Mouse (Mus musculus): ENCODE results near the gene Crybg2. TPM values are rescaled to one million over a fixed set of nuclear protein-coding genes. Genes with fewer than 3 reads are reported as not detected.

Crybg2 gene
- polyA plus RNA-seq, 1 experiment, result not detected

- peaks cover 53% of the 10 kb centered on the region for H3K4me1 ChIP-seq (ENCODE audit: control insufficient read depth)
- no peaks in the 10 kb centered on the region for H3K9me3 ChIP-seq (ENCODE audit: control insufficient read depth, low read length)
- peaks cover 42% of the 10 kb centered on the region for H3K36me3 ChIP-seq (ENCODE audit: control insufficient read depth)
Measured at GRCm38 (mm10) chr4:134128221-134128982, 67.8 kb downstream of the Crybg2 start, which contains the start of gene Sh3bgrl3. Sh3bgrl3 (minus strand) TSS chr4:134128789.

GRCm38 (mm10) chr4:134128983-134129362 lies 68.4 kb downstream of the Crybg2 start:
- no peaks in the 10 kb centered on the region for H3K9me3 ChIP-seq (ENCODE audit: control insufficient read depth, low read length)
- no peak for TF ChIP-seq GATA1 (IDR thresholded peaks at IDR 0.05; ENCODE audit: low read length)
- no peak for TF ChIP-seq TAL1 (IDR thresholded peaks at IDR 0.05; ENCODE audit: low read length)
- H3K4me3 ChIP-seq (replicated peaks), result peak overlapping the region; percentile 82
- H3K4me1 ChIP-seq (ENCODE audit: control insufficient read depth), result peaks cover 53% of the 10 kb centered on the region
- H3K36me3 ChIP-seq (ENCODE audit: control insufficient read depth), result peaks cover 48% of the 10 kb centered on the region
- no peaks in the 10 kb centered on the region for H3K27me3 ChIP-seq (ENCODE audit: control insufficient read depth)

More at GRCm38 (mm10) chr4:134128221-134128982, 67.8 kb downstream of the Crybg2 start, which contains the start of gene Sh3bgrl3:
- H3K4me3 ChIP-seq (replicated peaks), result peak within 1 kb of the TSS; percentile 82
- TF ChIP-seq TAL1 (IDR thresholded peaks at IDR 0.05; ENCODE audit: low read length) (no peak), GATA1 (IDR thresholded peaks at IDR 0.05; ENCODE audit: low read length) (no peak)
- no peaks in the 10 kb centered on the region for H3K27me3 ChIP-seq (ENCODE audit: control insufficient read depth)

- Histone ChIP-seq H3K27me3 (ENCODE audit: control insufficient read depth) (no peaks in the 10 kb centered on the region), H3K9me3 (ENCODE audit: control insufficient read depth, low read length) (no peaks in the 10 kb centered on the region), H3K4me3 (replicated peaks) (no peak overlapping the region), H3K4me1 (ENCODE audit: control insufficient read depth) (peaks cover 48% of the 10 kb centered on the region), H3K36me3 (ENCODE audit: control insufficient read depth) (peaks cover 52% of the 10 kb centered on the region)
- TF ChIP-seq TAL1 (IDR thresholded peaks at IDR 0.05; ENCODE audit: low read length), result no peak
Measured at GRCm38 (mm10) chr4:134129482-134129881, 68.9 kb downstream of the Crybg2 start.

GRCm38 (mm10) chr4:134132117-134132516 lies 71.5 kb downstream of the Crybg2 start:
- no peak for TF ChIP-seq TAL1 (IDR thresholded peaks at IDR 0.05; ENCODE audit: low read length)
- no peak for TF ChIP-seq GATA1 (IDR thresholded peaks at IDR 0.05; ENCODE audit: low read length)
- Histone ChIP-seq H3K36me3 (ENCODE audit: control insufficient read depth) (peaks cover 71% of the 10 kb centered on the region), H3K4me3 (replicated peaks) (no peak overlapping the region), H3K27me3 (ENCODE audit: control insufficient read depth) (no peaks in the 10 kb centered on the region), H3K4me1 (ENCODE audit: control insufficient read depth) (peaks cover 42% of the 10 kb centered on the region), H3K9me3 (ENCODE audit: control insufficient read depth, low read length) (no peaks in the 10 kb centered on the region)

- Histone ChIP-seq H3K27me3 (ENCODE audit: control insufficient read depth) (no peaks in the 10 kb centered on the region), H3K4me1 (ENCODE audit: control insufficient read depth) (peaks cover 37% of the 10 kb centered on the region), H3K4me3 (replicated peaks) (no peak overlapping the region), H3K9me3 (ENCODE audit: control insufficient read depth, low read length) (no peaks in the 10 kb centered on the region), H3K36me3 (ENCODE audit: control insufficient read depth) (peaks cover 75% of the 10 kb centered on the region)
- no peak for TF ChIP-seq TAL1 (IDR thresholded peaks at IDR 0.05; ENCODE audit: low read length)
- no peak for TF ChIP-seq GATA1 (IDR thresholded peaks at IDR 0.05; ENCODE audit: low read length)
Measured at GRCm38 (mm10) chr4:134132519-134133095, 72.0 kb downstream of the Crybg2 start.

- H3K9me3 ChIP-seq (ENCODE audit: control insufficient read depth, low read length), result no peaks in the 10 kb centered on the region
- no peaks in the 10 kb centered on the region for H3K27me3 ChIP-seq (ENCODE audit: control insufficient read depth)
- peaks cover 9% of the 10 kb centered on the region for H3K4me1 ChIP-seq (ENCODE audit: control insufficient read depth)
- no peak for TF ChIP-seq TAL1 (IDR thresholded peaks at IDR 0.05; ENCODE audit: low read length)
- TF ChIP-seq GATA1 (IDR thresholded peaks at IDR 0.05; ENCODE audit: low read length), result no peak
- H3K4me3 ChIP-seq (replicated peaks), result no peak overlapping the region
- H3K36me3 ChIP-seq (ENCODE audit: control insufficient read depth), result peaks cover 72% of the 10 kb centered on the region
Measured at GRCm38 (mm10) chr4:134136280-134136926, 75.8 kb downstream of the Crybg2 start.

GRCm38 (mm10) chr4:134138857-134139256 lies 78.2 kb downstream of the Crybg2 start:
- H3K4me1 ChIP-seq (ENCODE audit: control insufficient read depth), result peaks cover 4% of the 10 kb centered on the region; the same call in 1 of the 2 replicates
- H3K36me3 ChIP-seq (ENCODE audit: control insufficient read depth), result peaks cover 58% of the 10 kb centered on the region
- no peaks in the 10 kb centered on the region for H3K27me3 ChIP-seq (ENCODE audit: control insufficient read depth)
- no peak overlapping the region for H3K4me3 ChIP-seq (replicated peaks)
- no peak for TF ChIP-seq GATA1 (IDR thresholded peaks at IDR 0.05; ENCODE audit: low read length)
- no peak for TF ChIP-seq TAL1 (IDR thresholded peaks at IDR 0.05; ENCODE audit: low read length)
- no peaks in the 10 kb centered on the region for H3K9me3 ChIP-seq (ENCODE audit: control insufficient read depth, low read length)

Other genes starting within 250 kb of the Crybg2 start
- 0.78 and 1.0 TPM in 2 replicates for gene Rps6ka1, start 173.0 kb upstream of the Crybg2 start, polyA plus RNA-seq (2012)
- 87.9 and 104 TPM in 2 replicates for gene Hmgn2, start 92.2 kb upstream of the Crybg2 start, polyA plus RNA-seq (2012)
- 1.2 and 1.5 TPM in 2 replicates for gene Dhdds, start 59.9 kb upstream of the Crybg2 start, polyA plus RNA-seq (2012)
- not detected in 2 replicates for gene Lin28a, start 42.0 kb upstream of the Crybg2 start, polyA plus RNA-seq (2012)
- gene Zfp683, start 7.0 kb upstream of the Crybg2 start, polyA plus RNA-seq (2012), result not detected in 2 replicates
- gene Cd52, start 34.3 kb downstream of the Crybg2 start, polyA plus RNA-seq (2012), result 0.24 and 0.41 TPM in 2 replicates
- 0.08 and 0.21 TPM in 2 replicates for gene Ubxn11, start 41.8 kb downstream of the Crybg2 start, polyA plus RNA-seq (2012)
- gene Sh3bgrl3, start 68.0 kb downstream of the Crybg2 start, polyA plus RNA-seq (2012), result 2.5 and 5.4 TPM in 2 replicates
- 2.4 and 3.6 TPM in 2 replicates for gene Cep85, start 126.3 kb downstream of the Crybg2 start, polyA plus RNA-seq (2012)
- not detected in 2 replicates for gene Gm7534, start 142.2 kb downstream of the Crybg2 start, polyA plus RNA-seq (2012)
- gene Catsper4, start 166.6 kb downstream of the Crybg2 start, polyA plus RNA-seq (2012), result not detected in 2 replicates
- gene Cnksr1, start 177.6 kb downstream of the Crybg2 start, polyA plus RNA-seq (2012), result not detected in 2 replicates
- not detected in 2 replicates for gene E130218I03Rik, start 182.8 kb downstream of the Crybg2 start, polyA plus RNA-seq (2012)
- 1.3 TPM in 2 replicates for gene Zfp593, start 184.8 kb downstream of the Crybg2 start, polyA plus RNA-seq (2012)
- gene Gm30191, start 186.1 kb downstream of the Crybg2 start, polyA plus RNA-seq (2012), result 0.06 TPM in 1 of 2 replicates, not detected in the other
- 0.03 TPM in 1 of 2 replicates, not detected in the other for gene Grrp1, start 193.3 kb downstream of the Crybg2 start, polyA plus RNA-seq (2012)
- gene Pdik1l, start 227.1 kb downstream of the Crybg2 start, polyA plus RNA-seq (2012), result 0.14 and 0.53 TPM in 2 replicates